Mouse (Mus musculus) neutrophil, adult 59 days (primary cell): ENCODE data around the gene 8030411F24Rik. TPM values are rescaled to one million over a fixed set of nuclear protein-coding genes. Genes with fewer than 3 reads are reported as not detected.

Experiments
- total RNA-seq, 2 experiments: library from RNA; stranded (reverse); gene quantifications; 1 replicate in 1 of 2; 2 replicates in 1 of 2; pipeline ENCODE4 v1.2.4; 2023

8030411F24Rik gene
- total RNA-seq, result not detected

GRCm38 (mm10) chr2:148781709-148782108 is at the start of gene 8030411F24Rik:
Gene 8030411F24Rik (plus strand): TSS chr2:148782009.

GRCm38 (mm10) chr2:148732327-148733000 is 49.3 kb upstream of the 8030411F24Rik start, which contains the start of gene Napb:
Gene Napb (minus strand): TSS chr2:148732467.

GRCm38 (mm10) chr2:148750058-148750457 is 31.8 kb upstream of the 8030411F24Rik start, which contains the start of gene Cstl1:
Gene Cstl1 (plus strand): TSS chr2:148750358.

GRCm38 (mm10) chr2:148771397-148771796 is 10.4 kb upstream of the 8030411F24Rik start, which contains the start of gene Cst11:
Gene Cst11 (minus strand): TSS chr2:148771497.

GRCm38 (mm10) chr2:148789142-148789541 is 7.3 kb downstream of the 8030411F24Rik start, which contains the start of gene Cst12:
Gene Cst12 (plus strand): TSS chr2:148789361.

GRCm38 (mm10) chr2:148798485-148798884 is 16.7 kb downstream of the 8030411F24Rik start, which contains the start of gene Cst8:
Gene Cst8 (plus strand): TSS chr2:148798785.

GRCm38 (mm10) chr2:148819909-148820308 is 38.1 kb downstream of the 8030411F24Rik start, which contains the start of gene Cst13:
Gene Cst13 (plus strand): TSS chr2:148820081.

GRCm38 (mm10) chr2:148834912-148835311 is 53.1 kb downstream of the 8030411F24Rik start, which contains the start of gene Cst9:
Gene Cst9 (plus strand): TSS chr2:148835147.

Other genes with a start within 250 kb of the 8030411F24Rik start
- 10 to 100 TPM; 23.6 to 26.9 TPM for gene Nxt1, start 109.4 kb upstream of the 8030411F24Rik start, total RNA-seq
- 10 to 100 TPM; 14.7 to 15.3 TPM for gene Gzf1, start 101.0 kb upstream of the 8030411F24Rik start, total RNA-seq
- 1 to 10 TPM; 1.4 to 1.9 TPM for gene Napb, start 49.5 kb upstream of the 8030411F24Rik start, total RNA-seq
- not detected for gene Cstl1, start 31.7 kb upstream of the 8030411F24Rik start, total RNA-seq
- gene Cst11, start 10.5 kb upstream of the 8030411F24Rik start, total RNA-seq, result not detected
- gene Cst12, start 7.4 kb downstream of the 8030411F24Rik start, total RNA-seq, result not detected
- gene Cst8, start 16.8 kb downstream of the 8030411F24Rik start, total RNA-seq, result not detected
- not detected for gene Cst13, start 38.1 kb downstream of the 8030411F24Rik start, total RNA-seq
- not detected for gene Cst9, start 53.1 kb downstream of the 8030411F24Rik start, total RNA-seq
- gene 9230104L09Rik, start 83.0 kb downstream of the 8030411F24Rik start, total RNA-seq, result not detected
- gene Cst3, start 93.7 kb downstream of the 8030411F24Rik start, total RNA-seq, result 100 to 1,000 TPM; 582 to 646 TPM
- not detected for gene Gm1330, start 221.2 kb downstream of the 8030411F24Rik start, total RNA-seq
- not detected for gene Gm10750, start 235.2 kb downstream of the 8030411F24Rik start, total RNA-seq